Mouse (Mus musculus) kidney, postnatal 14 days (tissue): ENCODE data around the gene Copa.

Experiments used
- DNase-seq: peaks from one replicate; pipeline ENCODE4 v3.0.0; 2022; ENCODE audit warnings: mixed read lengths

Gene Copa

GRCm38 (mm10) chr1:172082101-172082898, at the start of gene Copa, which contains the start of gene Ncstn:
Gene Copa (plus strand): TSS chr1:172082529.
Gene Ncstn (minus strand): TSS chr1:172082795.
- peak; percentile 96 for DNase-seq

- no peak for DNase-seq
Observed at GRCm38 (mm10) chr1:172046410-172046809, 35.9 kb upstream of the Copa start.

GRCm38 (mm10) chr1:172046938-172047337, 35.4 kb upstream of the Copa start:
- peak; percentile 73 for DNase-seq

GRCm38 (mm10) chr1:172048241-172048734, 34.0 kb upstream of the Copa start:
- peak; percentile 22 for DNase-seq

- DNase-seq: no peak
Observed at GRCm38 (mm10) chr1:172049131-172049782, 33.1 kb upstream of the Copa start.

GRCm38 (mm10) chr1:172052766-172053279, 29.5 kb upstream of the Copa start:
- no peak for DNase-seq

- DNase-seq: no peak
Observed at GRCm38 (mm10) chr1:172053541-172054440, 28.5 kb upstream of the Copa start.

GRCm38 (mm10) chr1:172056251-172056650, 26.1 kb upstream of the Copa start:
- no peak for DNase-seq

GRCm38 (mm10) chr1:172057491-172057921, 24.8 kb upstream of the Copa start, which contains the start of gene Nhlh1:
Gene Nhlh1 (minus strand): TSS chr1:172057573.
- no peak for DNase-seq

GRCm38 (mm10) chr1:172058321-172058720, 24.0 kb upstream of the Copa start:
- DNase-seq: no peak

- no peak for DNase-seq
Observed at GRCm38 (mm10) chr1:172058874-172059273, 23.5 kb upstream of the Copa start.

GRCm38 (mm10) chr1:172060659-172061058, 21.7 kb upstream of the Copa start:
- no peak for DNase-seq

GRCm38 (mm10) chr1:172061217-172061616, 21.1 kb upstream of the Copa start:
- no peak for DNase-seq

- DNase-seq: no peak
Observed at GRCm38 (mm10) chr1:172062101-172062500, 20.2 kb upstream of the Copa start.

GRCm38 (mm10) chr1:172063291-172064023, 18.9 kb upstream of the Copa start:
- no peak for DNase-seq

GRCm38 (mm10) chr1:172064613-172065141, 17.7 kb upstream of the Copa start:
- no peak for DNase-seq

- no peak for DNase-seq
Observed at GRCm38 (mm10) chr1:172070227-172070626, 12.1 kb upstream of the Copa start.

GRCm38 (mm10) chr1:172071556-172071955, 10.8 kb upstream of the Copa start:
- DNase-seq: no peak

- no peak for DNase-seq
Observed at GRCm38 (mm10) chr1:172072604-172073003, 9.7 kb upstream of the Copa start.

GRCm38 (mm10) chr1:172077981-172078380, 4.3 kb upstream of the Copa start:
- no peak for DNase-seq

- DNase-seq: no peak
Observed at GRCm38 (mm10) chr1:172082899-172083445, 643 bp downstream of the Copa start.
